Mouse (Mus musculus) MEL (cell line): ENCODE measurements at regions not wholly inside any gene's neighbourhood (a gene's known extent, or its start where the extent isn't known, plus 50 kb on each side); places are given as distances from the start of the nearest gene placed in this dataset.

Source experiments
- DNase-seq: peaks from one replicate; pipeline ENCODE4 v3.0.0; 2011; ENCODE audit warnings: low read depth, low spot score
- H3K27ac ChIP-seq: 2 replicates; pipeline ENCODE4 v1.5.1; 2012; ENCODE audit warnings: low read depth, mild to moderate bottlenecking, control low read depth, low read length, moderate library complexity; ENCODE audit not compliant: control insufficient read depth
- H3K27me3 ChIP-seq, 2 experiments: fragments of 150-350 bp in 1 of 2; sonication (generic) in 1 of 2; 2 replicates each; pipeline ENCODE4 v1.6.1; 2012; ENCODE audit warnings: low read length in 2 of 2, mild to moderate bottlenecking in 2 of 2, improper control_type of control experiment in 1 of 2, moderate library complexity in 1 of 2; ENCODE audit not compliant: insufficient read depth in 2 of 2, control insufficient read depth in 1 of 2
- H3K36me3 ChIP-seq, 2 experiments: 2 replicates each; pipeline ENCODE4 v1.6.1; 2012 to 2014; ENCODE audit warnings: low read length in 2 of 2, improper control_type of control experiment in 1 of 2, inconsistent platforms in 1 of 2, mild to moderate bottlenecking in 1 of 2; ENCODE audit not compliant: insufficient read depth in 2 of 2, control insufficient read depth in 1 of 2
- H3K4me1 ChIP-seq, 2 experiments: fragments of 150-350 bp in 1 of 2; sonication (generic) in 1 of 2; 2 replicates each; pipeline ENCODE4 v1.6.1; 2012; ENCODE audit warnings: low read length in 2 of 2, improper control_type of control experiment in 1 of 2, mild to moderate bottlenecking in 1 of 2; ENCODE audit not compliant: insufficient read depth in 2 of 2, control insufficient read depth in 1 of 2
- H3K4me3 ChIP-seq, 2 experiments: fragments of 150-350 bp in 1 of 2; sonication (generic) in 1 of 2; 2 replicates each; pipeline ENCODE4 v1.5.1; 2012; ENCODE audit warnings: low read depth in 2 of 2, low read length in 2 of 2, mild to moderate bottlenecking in 2 of 2, moderate library complexity in 2 of 2, control low read depth in 1 of 2, improper control_type of control experiment in 1 of 2; ENCODE audit not compliant: control insufficient read depth in 1 of 2, insufficient read depth in 1 of 2
- H3K79me2 ChIP-seq: 2 replicates; pipeline ENCODE4 v1.6.1; 2012; ENCODE audit warnings: mild to moderate bottlenecking, low read length, moderate library complexity; ENCODE audit not compliant: control insufficient read depth, poor library complexity, insufficient read depth
- H3K9ac ChIP-seq: 2 replicates; pipeline ENCODE4 v1.6.1; 2012; ENCODE audit warnings: low read depth, mild to moderate bottlenecking, control low read depth, low read length, moderate library complexity; ENCODE audit not compliant: control insufficient read depth, poor library complexity, severe bottlenecking
- H3K9me3 ChIP-seq: fragments of 150-350 bp; sonication (generic); replicated peaks from 2 replicates; pipeline ENCODE4 v1.6.1; 2012; ENCODE audit warnings: mild to moderate bottlenecking, low read length, improper control_type of control experiment, moderate library complexity; ENCODE audit not compliant: insufficient read depth
- CHD1 ChIP-seq: IDR thresholded peaks from 2 replicates; pipeline ENCODE4 v1.6.1; 2012; ENCODE audit warnings: low read depth, mild to moderate bottlenecking, inconsistent platforms, low read length, improper control_type of control experiment
- ETS1 ChIP-seq: IDR thresholded peaks from 2 replicates; pipeline ENCODE4 v1.6.1; 2012; ENCODE audit warnings: low read depth, mild to moderate bottlenecking, inconsistent platforms, low read length, improper control_type of control experiment, moderate library complexity
- GABPA ChIP-seq: IDR thresholded peaks from 2 replicates; pipeline ENCODE4 v1.6.1; 2012; ENCODE audit warnings: low read depth, mild to moderate bottlenecking, inconsistent platforms, low read length, improper control_type of control experiment, moderate library complexity
- HCFC1 ChIP-seq: IDR thresholded peaks from 2 replicates; pipeline ENCODE4 v1.6.1; 2012; ENCODE audit warnings: low read depth, mild to moderate bottlenecking, inconsistent platforms, low read length, improper control_type of control experiment, moderate library complexity
- MAZ ChIP-seq: IDR thresholded peaks from 2 replicates; pipeline ENCODE4 v1.6.1; 2012; ENCODE audit warnings: low read depth, mild to moderate bottlenecking, inconsistent platforms, low read length, improper control_type of control experiment
- MEF2A ChIP-seq: IDR thresholded peaks from 2 replicates; pipeline ENCODE4 v1.6.1; 2014; ENCODE audit warnings: low read depth, mild to moderate bottlenecking, inconsistent platforms, low read length, improper control_type of control experiment; ENCODE audit not compliant: poor library complexity, insufficient replicate concordance, severe bottlenecking; ENCODE audit errors: extremely low read depth
- NRF1 ChIP-seq: IDR thresholded peaks from 2 replicates; pipeline ENCODE4 v1.6.1; 2014; ENCODE audit warnings: low read depth, mild to moderate bottlenecking, inconsistent platforms, low read length, improper control_type of control experiment, moderate library complexity; ENCODE audit not compliant: poor library complexity, insufficient read depth, severe bottlenecking
- POLR2A ChIP-seq, 2 experiments: IDR thresholded peaks; 2 replicates each; pipeline ENCODE4 v1.6.1; 2011 to 2012; ENCODE audit warnings: low read length in 2 of 2, mild to moderate bottlenecking in 2 of 2, control low read depth in 1 of 2, improper control_type of control experiment in 1 of 2, low read depth in 1 of 2, moderate library complexity in 1 of 2; ENCODE audit not compliant: control insufficient read depth in 1 of 2, insufficient read depth in 1 of 2, poor library complexity in 1 of 2
- POLR2AphosphoS2 ChIP-seq: IDR thresholded peaks from 2 replicates; pipeline ENCODE4 v1.6.1; 2011; ENCODE audit warnings: low read length, improper control_type of control experiment
- RAD21 ChIP-seq: IDR thresholded peaks from 2 replicates; pipeline ENCODE4 v1.6.1; 2011; ENCODE audit warnings: mild to moderate bottlenecking, low read depth, low read length, improper control_type of control experiment
- SMC3 ChIP-seq: IDR thresholded peaks from 2 replicates; pipeline ENCODE4 v1.6.1; 2011; ENCODE audit warnings: low read depth, low read length, improper control_type of control experiment
- TAL1 ChIP-seq: IDR thresholded peaks from 2 replicates; pipeline ENCODE4 v1.6.1; 2012; ENCODE audit warnings: mild to moderate bottlenecking, inconsistent platforms, low read length, moderate library complexity, mixed read lengths
- TCF12 ChIP-seq: IDR thresholded peaks from 2 replicates; pipeline ENCODE4 v1.6.1; 2014; ENCODE audit warnings: low read depth, mild to moderate bottlenecking, inconsistent platforms, low read length, improper control_type of control experiment, moderate library complexity
- ZC3H11A ChIP-seq: IDR thresholded peaks from 2 replicates; pipeline ENCODE4 v1.6.1; 2012; ENCODE audit warnings: low read depth, mild to moderate bottlenecking, inconsistent platforms, low read length, improper control_type of control experiment
- ZKSCAN1 ChIP-seq: IDR thresholded peaks from 2 replicates; pipeline ENCODE4 v1.6.1; 2012; ENCODE audit warnings: low read depth, mild to moderate bottlenecking, inconsistent platforms, low read length, improper control_type of control experiment, moderate library complexity
- ZNF384 ChIP-seq: IDR thresholded peaks from 2 replicates; pipeline ENCODE4 v1.6.1; 2012; ENCODE audit warnings: low read depth, mild to moderate bottlenecking, inconsistent platforms, low read length, improper control_type of control experiment

DNA sequence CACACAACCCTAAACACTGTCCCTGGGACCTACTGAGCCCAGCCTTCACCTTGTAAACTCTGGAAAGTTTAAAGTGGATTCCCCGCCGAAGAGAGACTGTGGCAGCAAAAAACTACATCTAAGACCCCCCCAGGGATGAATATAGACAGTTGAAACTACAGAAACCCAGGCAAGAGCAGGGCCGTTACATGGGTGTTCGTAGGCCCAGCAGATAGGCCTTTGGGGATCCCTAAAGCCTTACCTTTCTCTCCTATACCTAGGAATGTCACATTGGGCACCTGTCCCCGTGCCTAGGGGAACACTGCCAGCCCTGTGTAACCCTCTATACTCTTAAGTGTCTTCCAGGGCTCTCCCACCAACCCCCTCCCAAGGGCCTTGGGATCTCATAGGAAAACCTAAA is 105.2 kb downstream of the Zfp36l2 start:
- H3K4me1 ChIP-seq = no peaks in the 10 kb centered on the region
- no peaks in the 10 kb centered on the region for H3K79me2 ChIP-seq
- TF ChIP-seq ZNF384 (no peak), POLR2A (IDR thresholded peaks at IDR 0.05; ENCODE audit: control insufficient read depth in 1 of 2, insufficient read depth in 1 of 2, low read depth in 1 of 2, low read length in 2 of 2, poor library complexity in 1 of 2) (no peak), HCFC1 (no peak), SMC3 (no peak), TCF12 (no peak)
- H3K9ac ChIP-seq = no peak overlapping the region
- no peak for DNase-seq
- H3K4me3 ChIP-seq = no peak overlapping the region
- H3K9me3 ChIP-seq = no peaks in the 10 kb centered on the region
- no peak overlapping the region for H3K27ac ChIP-seq
- no peaks in the 10 kb centered on the region for H3K36me3 ChIP-seq
- H3K27me3 ChIP-seq = no peaks in the 10 kb centered on the region

DNA sequence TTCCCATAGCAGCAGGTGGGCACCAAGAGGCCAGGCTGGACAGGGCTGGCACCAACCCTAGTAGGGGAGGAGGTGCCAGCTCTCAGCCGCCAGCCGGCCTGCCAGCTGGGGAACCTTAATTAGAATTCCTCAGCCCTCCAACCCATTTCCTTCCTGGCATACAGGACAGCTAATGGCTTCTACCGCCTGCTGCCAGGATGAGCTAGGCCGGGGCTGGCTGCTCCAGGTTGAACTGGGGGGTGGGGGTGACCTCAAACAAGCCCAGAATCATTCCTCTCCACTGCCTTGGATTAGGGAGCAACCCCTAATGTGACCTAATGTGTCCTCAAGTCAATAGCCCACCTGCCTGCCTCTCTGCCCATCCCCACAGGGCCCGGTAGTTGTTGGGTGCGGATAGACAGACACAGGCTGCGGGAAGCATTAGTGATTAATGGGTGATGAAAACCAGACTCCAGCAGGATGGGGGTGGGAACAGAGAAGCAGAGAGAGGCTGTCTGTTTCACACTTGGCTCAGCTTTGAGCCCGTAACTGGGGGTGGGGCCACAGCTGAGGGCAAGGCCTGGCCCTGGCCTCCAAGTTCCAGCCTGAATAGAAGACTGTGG is 105.9 kb downstream of the Zfp36l2 start:
- TF ChIP-seq CHD1 (no peak), NRF1 (no peak), ZC3H11A (no peak), RAD21 (no peak), TCF12 (no peak), ZKSCAN1 (no peak), TAL1 (no peak), POLR2AphosphoS2 (no peak)
- no peaks in the 10 kb centered on the region for H3K9me3 ChIP-seq
- no peaks in the 10 kb centered on the region for H3K4me1 ChIP-seq
- no peak overlapping the region for H3K27ac ChIP-seq
- no peaks in the 10 kb centered on the region for H3K79me2 ChIP-seq
- no peaks in the 10 kb centered on the region for H3K27me3 ChIP-seq
- no peak overlapping the region for H3K4me3 ChIP-seq
- H3K36me3 ChIP-seq = no peaks in the 10 kb centered on the region
- no peak overlapping the region for H3K9ac ChIP-seq
- DNase-seq = no peak

- Histone ChIP-seq H3K9me3 (no peaks in the 10 kb centered on the region), H3K27me3 (no peaks in the 10 kb centered on the region; a peak in 1 of 4 replicates), H3K79me2 (no peaks in the 10 kb centered on the region), H3K36me3 (no peaks in the 10 kb centered on the region), H3K4me3 (no peak overlapping the region), H3K9ac (no peak overlapping the region), H3K27ac (no peak overlapping the region), H3K4me1 (no peaks in the 10 kb centered on the region)
- TF ChIP-seq NRF1 (no peak), MAZ (no peak), MEF2A (no peak), ETS1 (no peak), GABPA (no peak)
- DNase-seq = no peak
Measured at GRCm38 (mm10) chr17:84075081-84075938, 112.4 kb downstream of the Zfp36l2 start.
